Mouse (Mus musculus) liver (tissue): ENCODE results near the gene Ryr2.
"Not testable (repeated sequence)": the region's sequence is repeated elsewhere in the genome, so short reads cannot be mapped to it uniquely, and the experiment has no call there.

Experiments
- DNase-seq: peaks from one replicate; pipeline ENCODE4 v3.0.0-alpha.2; 2020; ENCODE audit warnings: mixed read lengths

The Ryr2 gene

GRCm38 (mm10) chr13:11745479-11745878, 361.3 kb downstream of the Ryr2 start:
- no peak for DNase-seq

- no peak for DNase-seq
Observed at GRCm38 (mm10) chr13:11738211-11738610, 368.5 kb downstream of the Ryr2 start.

- DNase-seq, result no peak
Observed at GRCm38 (mm10) chr13:11716216-11716615, 390.5 kb downstream of the Ryr2 start.

- DNase-seq, result no peak
Observed at GRCm38 (mm10) chr13:11709708-11710471, 396.9 kb downstream of the Ryr2 start.

GRCm38 (mm10) chr13:11701721-11702120, 405.0 kb downstream of the Ryr2 start:
- no peak for DNase-seq

GRCm38 (mm10) chr13:11696496-11696895, 410.2 kb downstream of the Ryr2 start:
- DNase-seq, result no peak

- DNase-seq, result no peak
Observed at GRCm38 (mm10) chr13:11681802-11682201, 424.9 kb downstream of the Ryr2 start.

GRCm38 (mm10) chr13:11662815-11663214, 443.9 kb downstream of the Ryr2 start:
- DNase-seq, result no peak

GRCm38 (mm10) chr13:11644846-11645245, 461.9 kb downstream of the Ryr2 start:
- no peak for DNase-seq

- no peak for DNase-seq
Observed at GRCm38 (mm10) chr13:11636383-11636782, 470.4 kb downstream of the Ryr2 start.

- no peak for DNase-seq
Observed at GRCm38 (mm10) chr13:11624513-11624912, 482.2 kb downstream of the Ryr2 start.

GRCm38 (mm10) chr13:11595431-11595830, 511.3 kb downstream of the Ryr2 start:
- DNase-seq, result no peak

GRCm38 (mm10) chr13:11585283-11585682, 521.5 kb downstream of the Ryr2 start:
- no peak for DNase-seq

GRCm38 (mm10) chr13:11572552-11572951, 534.2 kb downstream of the Ryr2 start:
- no peak for DNase-seq

- no peak for DNase-seq
Observed at GRCm38 (mm10) chr13:11567376-11567775, 539.4 kb downstream of the Ryr2 start.

GRCm38 (mm10) chr13:11566486-11566885, 540.3 kb downstream of the Ryr2 start:
- DNase-seq, result no peak

- DNase-seq, result peak; percentile 53
Observed at GRCm38 (mm10) chr13:11563224-11564024, 543.3 kb downstream of the Ryr2 start.

- DNase-seq, result no peak
Observed at GRCm38 (mm10) chr13:11549644-11550043, 557.1 kb downstream of the Ryr2 start.

- not testable (repeated sequence) for DNase-seq
Observed at GRCm38 (mm10) chr13:11549136-11549535, 557.6 kb downstream of the Ryr2 start.

- DNase-seq, result peak; percentile 27
Observed at GRCm38 (mm10) chr13:11545841-11546240, 560.9 kb downstream of the Ryr2 start.

- DNase-seq, result no peak
Observed at GRCm38 (mm10) chr13:11542546-11542945, 564.2 kb downstream of the Ryr2 start.

- DNase-seq, result no peak
Observed at GRCm38 (mm10) chr13:11536851-11537250, 569.9 kb downstream of the Ryr2 start.

- no peak for DNase-seq
Observed at GRCm38 (mm10) chr13:11535874-11536273, 570.9 kb downstream of the Ryr2 start.

- DNase-seq, result no peak
Observed at GRCm38 (mm10) chr13:11533265-11533664, 573.5 kb downstream of the Ryr2 start.
